Mouse (Mus musculus) brown adipose tissue, adult 24 weeks (tissue): Measurements from ENCODE around the gene Mrpl48. TPM values are rescaled to one million over a fixed set of nuclear protein-coding genes. Genes with fewer than 3 reads are reported as not detected.
A peak's percentile ranks its signal among the peaks of the same experiment; 100 is the strongest.

Source experiments
- H3K27ac ChIP-seq: fragments of 200-500 bp; replicated peaks from 2 replicates; pipeline ENCODE4 v1.5.1; 2012; ENCODE audit warnings: low read depth, mild to moderate bottlenecking, low read length
- H3K4me1 ChIP-seq: fragments of 200-500 bp; 2 replicates; pipeline ENCODE4 v1.6.1; 2012; ENCODE audit warnings: low read length, mixed read lengths; ENCODE audit not compliant: control insufficient read depth, insufficient read depth, insufficient read length
- H3K4me3 ChIP-seq: fragments of 200-500 bp; 2 replicates; pipeline ENCODE4 v1.5.1; 2012; ENCODE audit warnings: low read depth, mild to moderate bottlenecking, low read length, moderate library complexity; ENCODE audit not compliant: insufficient read depth
- polyA plus RNA-seq: library from polyadenylated mRNA; stranded (reverse); fragments of >200 nt; gene quantifications from 2 replicates; pipeline ENCODE4 v1.2.4, GENCODE M21; 2012; ENCODE audit not compliant: missing spikeins, insufficient read depth, insufficient read length

Gene Mrpl48
- polyA plus RNA-seq, 1 experiment, result 125 TPM

GRCm38 (mm10) chr7:100561861-100562587 is 46.1 kb downstream of the Mrpl48 start:
- no peaks in the 10 kb centered on the region for H3K4me1 ChIP-seq
- no peak overlapping the region for H3K4me3 ChIP-seq
- H3K27ac ChIP-seq, result peak overlapping the region; percentile 54

- Histone ChIP-seq H3K4me3 (no peak overlapping the region), H3K27ac (no peak overlapping the region), H3K4me1 (no peaks in the 10 kb centered on the region)
Measured at GRCm38 (mm10) chr7:100559331-100559730, 48.8 kb downstream of the Mrpl48 start.

- Histone ChIP-seq H3K4me3 (no peak overlapping the region), H3K27ac (no peak overlapping the region), H3K4me1 (no peaks in the 10 kb centered on the region)
Measured at GRCm38 (mm10) chr7:100557241-100557640, 50.9 kb downstream of the Mrpl48 start.

DNA sequence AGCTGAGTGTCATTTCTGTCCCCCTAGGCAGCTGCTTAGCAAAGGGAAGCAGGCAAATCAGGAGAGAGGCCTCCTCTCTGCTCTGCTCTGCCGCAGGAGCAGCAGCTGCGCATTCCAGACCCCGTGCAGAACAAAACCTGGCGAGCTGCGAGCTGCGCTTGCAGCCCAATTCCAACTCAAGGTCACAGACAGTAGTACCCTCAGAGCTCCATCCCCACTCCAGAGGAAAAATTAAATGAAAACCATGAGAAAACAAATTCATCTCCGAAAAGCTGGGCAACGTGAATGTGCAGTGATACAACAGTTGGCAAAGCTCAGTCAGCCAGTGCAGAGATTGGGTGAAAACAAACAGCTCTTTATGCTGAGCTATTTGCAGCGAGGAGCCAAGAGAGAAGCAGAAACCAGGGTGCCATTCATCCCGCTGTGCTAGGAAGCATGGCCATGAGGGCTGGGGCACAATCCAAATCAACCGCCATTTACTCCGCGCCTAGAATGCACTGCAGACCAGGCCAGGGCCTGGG is 52.6 kb downstream of the Mrpl48 start:
- Histone ChIP-seq H3K4me1 (no peaks in the 10 kb centered on the region), H3K27ac (no peak overlapping the region), H3K4me3 (no peak overlapping the region)

DNA sequence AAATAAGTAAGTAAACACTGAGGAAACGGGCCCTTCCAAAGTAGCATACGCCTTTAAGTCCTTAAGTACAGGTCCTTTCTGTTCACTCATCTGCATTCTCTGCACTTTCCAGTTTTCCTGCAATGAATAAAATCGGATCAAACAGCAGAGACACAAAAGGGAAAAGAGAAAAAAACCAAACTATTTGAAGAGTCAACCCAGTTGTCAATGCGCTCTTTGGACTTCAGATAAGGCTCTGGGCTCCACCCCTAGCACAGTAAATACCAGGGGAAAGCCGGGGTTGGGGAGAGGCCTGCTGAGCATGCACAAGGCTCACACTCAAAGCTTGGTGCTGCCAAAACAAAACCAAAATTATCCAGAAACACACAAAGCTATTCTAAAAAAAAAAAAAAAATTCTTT is 53.2 kb downstream of the Mrpl48 start:
- H3K27ac ChIP-seq, result no peak overlapping the region
- H3K4me3 ChIP-seq, result no peak overlapping the region
- H3K4me1 ChIP-seq, result no peaks in the 10 kb centered on the region

GRCm38 (mm10) chr7:100550338-100551007 is 57.6 kb downstream of the Mrpl48 start:
- Histone ChIP-seq H3K4me1 (no peaks in the 10 kb centered on the region), H3K4me3 (no peak overlapping the region), H3K27ac (no peak overlapping the region)

GRCm38 (mm10) chr7:100549796-100550195 is 58.3 kb downstream of the Mrpl48 start:
- H3K4me1 ChIP-seq, result no peaks in the 10 kb centered on the region
- H3K27ac ChIP-seq, result no peak overlapping the region
- H3K4me3 ChIP-seq, result no peak overlapping the region

DNA sequence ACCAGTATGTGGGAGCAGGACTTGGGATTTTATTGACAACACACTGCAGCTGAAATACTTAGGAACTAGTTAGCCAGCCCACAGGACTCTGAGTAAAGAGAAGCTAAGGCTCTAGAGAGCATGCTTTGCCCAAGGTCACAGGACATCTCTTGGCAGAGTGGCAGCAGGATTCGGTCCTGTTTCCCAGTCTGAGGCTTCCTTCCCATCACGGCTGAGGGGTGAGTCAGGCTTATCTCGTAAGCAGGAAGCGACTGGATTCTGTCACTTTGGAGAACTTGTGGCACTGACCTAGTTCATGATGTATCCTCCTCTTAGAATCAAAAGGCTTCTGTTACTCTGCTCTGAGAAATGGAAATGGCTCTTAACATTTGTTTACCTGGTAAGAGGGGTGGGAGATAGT is 60.5 kb downstream of the Mrpl48 start:
- Histone ChIP-seq H3K4me1 (no peaks in the 10 kb centered on the region), H3K27ac (no peak overlapping the region), H3K4me3 (no peak overlapping the region)

DNA sequence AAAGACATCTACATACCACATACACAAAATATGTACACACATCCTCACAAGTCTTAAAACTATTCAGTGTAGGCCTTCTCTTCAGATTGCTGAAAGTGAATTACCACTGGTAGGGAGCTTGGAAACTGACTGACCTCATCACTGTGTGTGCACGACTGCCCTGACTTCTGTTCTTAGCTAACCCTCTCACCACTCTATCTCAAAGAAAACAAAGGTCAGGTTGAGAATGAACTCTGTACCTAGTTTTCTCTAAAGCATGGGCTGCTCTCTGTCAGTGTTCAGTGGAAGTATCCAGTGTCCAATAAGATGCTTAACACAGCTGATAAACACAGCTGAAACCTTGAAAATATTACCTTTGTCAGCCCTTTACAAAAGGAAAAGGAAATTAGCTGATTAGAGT is 63.7 kb downstream of the Mrpl48 start:
- Histone ChIP-seq H3K4me3 (no peak overlapping the region), H3K27ac (no peak overlapping the region), H3K4me1 (no peaks in the 10 kb centered on the region)

DNA sequence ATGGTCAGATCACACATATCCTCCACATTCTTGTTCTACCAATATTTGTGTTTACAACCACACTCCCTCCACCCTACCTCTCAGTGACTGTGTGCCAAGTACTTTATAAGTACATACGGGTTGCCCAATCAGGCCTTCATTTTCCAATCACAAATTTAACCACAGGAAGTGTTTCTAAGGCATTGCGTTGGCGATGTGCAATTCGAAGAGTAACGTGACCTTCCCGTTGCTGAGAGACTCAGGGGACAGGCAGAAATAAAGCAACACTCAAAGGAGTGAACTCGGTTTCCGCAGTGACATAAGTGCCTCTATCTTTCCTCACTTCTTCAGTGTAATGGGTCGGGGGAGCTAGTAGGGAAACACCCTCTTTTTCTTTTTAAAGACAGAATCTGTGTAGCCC is 68.6 kb downstream of the Mrpl48 start:
- H3K4me1 ChIP-seq, result 0 out of 2 replicates have a peak, but pooled peaks cover 2% of the 10 kb centered on the region
- no peak overlapping the region for H3K4me3 ChIP-seq
- H3K27ac ChIP-seq, result peak overlapping the region; percentile 71

DNA sequence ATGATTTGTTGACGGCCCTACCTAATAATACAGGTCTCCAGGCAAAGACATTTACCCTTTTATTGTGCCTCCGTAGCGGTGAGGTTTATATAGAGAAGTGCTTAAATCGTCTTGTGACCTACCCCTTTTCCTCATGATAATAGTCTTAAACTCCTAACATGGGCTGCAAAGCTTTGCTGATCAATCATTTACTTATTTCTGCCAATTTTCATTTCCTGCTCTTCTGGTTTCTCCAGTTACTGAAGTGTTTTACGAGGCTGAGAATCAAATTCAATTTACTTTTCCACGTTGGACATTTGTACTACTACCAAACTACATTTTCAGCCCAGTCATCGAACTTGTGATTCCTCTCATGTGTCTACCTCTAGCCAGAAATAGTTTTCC is 70.6 kb downstream of the Mrpl48 start:
- H3K4me3 ChIP-seq, result peak overlapping the region; percentile 91
- H3K27ac ChIP-seq, result no peak overlapping the region
- 0 out of 2 replicates have a peak, but pooled peaks cover 2% of the 10 kb centered on the region for H3K4me1 ChIP-seq

DNA sequence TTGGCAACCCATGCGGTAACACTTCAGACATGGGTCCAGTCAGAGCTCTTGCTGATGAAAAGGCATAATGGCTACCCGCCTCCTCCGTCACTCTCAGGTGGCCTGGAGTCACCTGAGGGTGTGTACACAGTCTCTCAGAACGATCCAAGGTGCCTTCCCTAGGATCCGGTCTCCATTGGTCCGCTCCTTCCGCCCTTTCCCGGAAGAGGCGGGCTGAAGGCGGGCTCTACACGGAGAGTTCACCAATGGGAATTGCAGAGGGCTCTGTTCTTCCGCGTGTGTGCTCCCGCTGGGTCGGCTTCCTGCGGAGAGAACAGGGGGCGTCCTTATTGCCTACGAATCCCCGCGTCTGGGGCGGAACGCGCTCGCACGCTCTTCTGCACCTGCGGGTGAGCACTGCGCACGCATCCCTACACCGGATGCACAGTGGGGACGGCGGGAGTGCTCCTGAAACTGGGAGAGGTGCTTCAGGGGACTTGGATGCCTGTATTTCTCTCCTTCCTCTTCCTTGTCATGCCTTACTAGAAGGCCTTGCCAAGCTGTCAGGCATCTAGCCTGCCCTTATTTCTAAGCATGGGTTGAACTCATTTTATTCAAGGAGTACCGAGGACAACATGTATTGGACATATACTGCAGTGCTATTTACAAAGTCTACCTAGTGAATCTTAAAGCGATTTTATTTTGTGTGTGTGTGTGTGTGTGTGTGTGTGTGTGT is 71.1 kb downstream of the Mrpl48 start, which contains the start of gene Coa4:
Gene Coa4 (plus strand): TSS at position 268 of the 715 bp plus-strand sequence.
- Histone ChIP-seq H3K4me3 (peak within 1 kb of the TSS; percentile 91), H3K4me1 (0 out of 2 replicates have a peak, but pooled peaks cover 2% of the 10 kb centered on the region), H3K27ac (peak within 1 kb of the TSS; percentile 83)

DNA sequence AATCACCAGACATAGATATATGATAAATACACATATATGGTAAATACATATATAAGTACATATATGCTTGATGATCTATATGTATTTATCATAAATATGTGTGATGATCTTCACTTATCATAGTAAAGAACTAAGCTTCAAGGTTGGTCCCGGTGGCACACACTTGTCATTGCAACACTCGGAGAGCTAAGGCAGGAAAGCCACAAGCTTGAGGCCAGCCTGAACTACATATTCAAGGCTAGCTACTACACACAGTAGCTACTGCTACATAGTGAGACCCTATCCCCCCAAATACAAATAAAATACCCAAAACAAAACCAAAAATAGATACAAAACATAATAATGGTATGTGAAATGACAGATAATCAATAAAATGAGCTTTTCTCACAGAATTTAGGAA is 72.3 kb downstream of the Mrpl48 start:
- H3K4me1 ChIP-seq, result 0 out of 2 replicates have a peak, but pooled peaks cover 2% of the 10 kb centered on the region
- H3K27ac ChIP-seq, result no peak overlapping the region
- H3K4me3 ChIP-seq, result no peak overlapping the region

DNA sequence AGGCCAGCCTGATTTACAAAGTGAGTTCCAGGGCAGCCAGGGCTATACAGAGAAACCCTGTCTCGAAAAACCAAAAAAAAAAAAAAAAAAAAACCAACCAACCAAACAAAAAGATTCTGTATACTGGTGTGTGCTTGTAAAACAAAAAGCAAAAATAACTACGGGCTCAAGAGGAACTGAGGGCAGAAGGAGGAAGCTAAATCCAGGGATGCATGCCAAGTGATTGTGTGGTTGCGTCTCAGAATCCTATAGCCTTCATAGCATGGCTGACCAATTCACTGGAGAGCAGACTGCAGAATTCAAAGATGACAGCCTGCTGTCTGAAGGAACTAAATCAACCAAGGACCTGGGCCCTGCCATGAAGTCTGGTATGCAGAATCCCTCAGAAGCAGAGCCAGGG is 73.9 kb downstream of the Mrpl48 start:
- no peak overlapping the region; the same call in 1 of the 2 replicates for H3K27ac ChIP-seq
- no peak overlapping the region for H3K4me3 ChIP-seq
- H3K4me1 ChIP-seq, result 0 out of 2 replicates have a peak, but pooled peaks cover 1% of the 10 kb centered on the region

DNA sequence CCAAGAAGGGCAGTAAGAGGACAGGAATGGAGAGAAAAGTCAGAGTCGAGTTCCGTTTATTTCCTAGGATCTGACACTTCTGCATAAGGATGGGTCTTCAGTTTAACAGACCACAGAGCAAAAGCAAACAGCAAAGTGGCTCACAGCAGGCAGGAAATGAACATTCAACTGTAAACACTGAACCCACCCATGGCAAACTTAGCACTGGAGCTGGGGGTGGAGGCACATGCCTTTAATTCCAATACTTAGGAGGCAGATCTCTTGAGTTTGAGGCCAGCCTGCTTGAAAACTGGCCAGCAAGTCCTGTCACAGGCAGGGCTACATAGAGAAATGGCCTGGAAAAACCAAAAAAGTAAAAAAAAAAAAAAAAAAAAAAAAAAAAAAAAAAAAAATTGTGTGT is 74.6 kb downstream of the Mrpl48 start:
- Histone ChIP-seq H3K4me3 (no peak overlapping the region), H3K27ac (peak overlapping the region; percentile 2), H3K4me1 (no peaks in the 10 kb centered on the region)
